Mouse (Mus musculus) spleen, adult 2 months (tissue): Measurements from ENCODE around the gene Fetub. TPM values are rescaled to one million over a fixed set of nuclear protein-coding genes. Genes with fewer than 3 reads are reported as not detected.

Source experiments
- DNase-seq, 2 experiments: peaks; one replicate each; pipeline versions ENCODE4 v3.0.0 to v3.0.0-alpha.2; 2012 to 2021; ENCODE audit warnings: low spot score in 2 of 2, low read depth in 1 of 2
- H3K27ac ChIP-seq: fragments of 200-500 bp; 2 replicates; pipeline ENCODE4 v1.5.1; 2012; ENCODE audit warnings: low read length, inconsistent platforms; ENCODE audit not compliant: insufficient read depth
- H3K27me3 ChIP-seq: fragments of 200-500 bp; 2 replicates; pipeline ENCODE4 v1.6.1; 2012; ENCODE audit warnings: mild to moderate bottlenecking, moderate library complexity, low read length, inconsistent platforms; ENCODE audit not compliant: control insufficient read depth, insufficient read depth
- H3K36me3 ChIP-seq: fragments of 200-500 bp; 2 replicates; pipeline ENCODE4 v1.6.1; 2012; ENCODE audit warnings: mild to moderate bottlenecking, low read length, inconsistent platforms; ENCODE audit not compliant: control insufficient read depth, insufficient read depth
- H3K4me1 ChIP-seq: fragments of 200-500 bp; 2 replicates; pipeline ENCODE4 v1.6.1; 2011; ENCODE audit warnings: inconsistent platforms; ENCODE audit not compliant: control insufficient read depth, insufficient read depth, insufficient read length
- H3K4me3 ChIP-seq: fragments of 200-500 bp; 2 replicates; pipeline ENCODE4 v1.5.1; 2011; ENCODE audit warnings: mild to moderate bottlenecking, inconsistent platforms; ENCODE audit not compliant: insufficient read depth, insufficient read length; ENCODE audit errors: extremely low read depth
- CTCF ChIP-seq: fragments of 200-500 bp; IDR thresholded peaks from 2 replicates; pipeline ENCODE4 v1.5.1; 2011; ENCODE audit warnings: mild to moderate bottlenecking, inconsistent platforms; ENCODE audit not compliant: insufficient read depth, insufficient read length, insufficient replicate concordance; ENCODE audit errors: extremely low read depth
- POLR2A ChIP-seq: fragments of 200-500 bp; IDR thresholded peaks from 2 replicates; pipeline ENCODE4 v1.6.1; 2011; ENCODE audit warnings: low read depth, low read length, inconsistent platforms
- WGBS: fragments of 180-500 bp; shearing (Covaris S2); methylation state at CpG from one replicate; pipeline ENCODE4 v1.1.7; 2018; 5-methylcytosine and 5-hydroxymethylcytosine counted together
- polyA plus RNA-seq: library from polyadenylated mRNA; depleted of rRNA; stranded (reverse); fragments of >200 nt; gene quantifications from 2 replicates; pipeline ENCODE4 v1.2.3, GENCODE M21; 2012; rRNA removed

Fetub gene
- polyA plus RNA-seq, 1 experiment: not detected

DNA sequence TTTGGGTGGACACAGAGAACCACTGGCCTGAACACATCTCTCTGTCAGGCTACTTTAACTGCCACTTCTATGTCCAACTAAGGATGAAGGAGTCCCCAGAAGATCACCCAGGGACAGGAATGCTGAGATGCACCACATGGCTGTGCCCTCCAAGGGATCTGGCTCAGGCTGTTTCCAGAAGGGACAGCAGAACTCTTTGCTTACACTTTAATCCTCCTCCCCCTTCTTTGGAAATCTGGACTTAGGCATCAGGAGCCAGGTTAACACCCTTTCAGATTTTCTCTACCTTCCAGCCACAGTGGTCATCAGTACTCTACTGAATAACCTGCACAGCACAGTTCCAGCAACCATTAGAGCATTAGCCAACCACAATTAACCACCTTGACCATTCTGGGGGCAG, 45.2 kb downstream of the Fetub start:
- Histone ChIP-seq H3K27ac (no peak overlapping the region), H3K4me3 (no peak overlapping the region), H3K4me1 (no peaks in the 10 kb centered on the region), H3K27me3 (no peaks in the 10 kb centered on the region), H3K36me3 (no peaks in the 10 kb centered on the region)
- TF ChIP-seq POLR2A (no peak), CTCF (no peak)
- DNase-seq: no peak

DNA sequence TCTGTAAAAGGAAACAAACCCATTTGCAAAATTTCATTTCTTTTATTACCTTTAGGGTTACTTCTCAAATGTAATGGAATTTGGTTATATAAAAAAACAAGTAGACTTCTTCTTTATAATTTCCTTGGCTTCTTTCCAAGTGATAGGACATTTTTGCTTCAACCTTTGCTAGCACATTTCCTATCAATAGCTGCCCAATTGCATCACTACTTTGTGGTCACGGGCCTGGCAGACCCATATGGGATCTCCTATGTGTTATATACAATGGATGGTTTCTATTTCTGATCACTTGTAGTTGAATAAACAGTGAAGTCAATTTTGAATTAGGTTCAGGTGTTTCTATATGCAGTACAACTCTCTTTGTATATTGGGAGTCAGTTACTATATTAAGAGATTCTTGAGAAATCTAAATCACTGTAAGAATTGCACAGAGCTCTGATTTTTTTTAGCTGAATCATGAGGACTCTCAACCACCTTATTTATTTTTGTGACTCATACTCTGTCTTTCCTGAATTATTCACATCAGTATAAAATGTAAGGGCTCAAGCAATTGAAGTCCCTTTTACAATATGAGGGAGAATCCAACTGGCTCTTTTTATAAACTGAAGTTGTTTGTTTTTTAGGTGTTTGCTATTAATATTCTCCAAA, 49.4 kb downstream of the Fetub start:
- no peak overlapping the region for H3K4me3 ChIP-seq
- no peaks in the 10 kb centered on the region for H3K36me3 ChIP-seq
- 80% methylated on average over 1 of the region's 1 CpGs for WGBS
- TF ChIP-seq CTCF: no peak
- no peak for TF ChIP-seq POLR2A
- no peaks in the 10 kb centered on the region for H3K4me1 ChIP-seq
- DNase-seq: no peak
- H3K27ac ChIP-seq: no peak overlapping the region
- H3K27me3 ChIP-seq: no peaks in the 10 kb centered on the region

Other genes with a start within 250 kb of the Fetub start
- gene Crygs, start 106.8 kb upstream of the Fetub start, polyA plus RNA-seq: not detected in 2 replicates
- gene Tbccd1, start 60.7 kb upstream of the Fetub start, polyA plus RNA-seq: 9.1 and 9.9 TPM in 2 replicates
- gene Dnajb11, start 60.5 kb upstream of the Fetub start, polyA plus RNA-seq: 13.3 and 16.0 TPM in 2 replicates
- gene Ahsg, start 27.1 kb upstream of the Fetub start, polyA plus RNA-seq: 0.57 and 0.60 TPM in 2 replicates
- not detected in 2 replicates for gene Hrg, start 32.7 kb downstream of the Fetub start, polyA plus RNA-seq
- gene Kng2, start 111.1 kb downstream of the Fetub start, polyA plus RNA-seq: not detected in 2 replicates
- gene Kng1, start 139.5 kb downstream of the Fetub start, polyA plus RNA-seq: 0.04 TPM in 1 of 2 replicates, not detected in the other
- 51.0 and 62.8 TPM in 2 replicates for gene Eif4a2, start 189.1 kb downstream of the Fetub start, polyA plus RNA-seq
- gene Rfc4, start 209.4 kb downstream of the Fetub start, polyA plus RNA-seq: 0.22 and 0.63 TPM in 2 replicates
- 2.9 and 5.8 TPM in 2 replicates for gene Adipoq, start 228.2 kb downstream of the Fetub start, polyA plus RNA-seq